Mouse (Mus musculus): Measurements from ENCODE around the gene Tra2a. TPM values are rescaled to one million over a fixed set of nuclear protein-coding genes. Genes with fewer than 3 reads are reported as not detected.
A peak's percentile ranks its signal among the peaks of the same experiment; 100 is the strongest.
"Not testable (repeated sequence)": the region's sequence is repeated elsewhere in the genome, so short reads cannot be mapped to it uniquely, and the experiment has no call there.

Tra2a gene
- polyA plus RNA-seq (2012; rRNA removed) = 35.8 and 36.5 TPM in 2 replicates

DNA sequence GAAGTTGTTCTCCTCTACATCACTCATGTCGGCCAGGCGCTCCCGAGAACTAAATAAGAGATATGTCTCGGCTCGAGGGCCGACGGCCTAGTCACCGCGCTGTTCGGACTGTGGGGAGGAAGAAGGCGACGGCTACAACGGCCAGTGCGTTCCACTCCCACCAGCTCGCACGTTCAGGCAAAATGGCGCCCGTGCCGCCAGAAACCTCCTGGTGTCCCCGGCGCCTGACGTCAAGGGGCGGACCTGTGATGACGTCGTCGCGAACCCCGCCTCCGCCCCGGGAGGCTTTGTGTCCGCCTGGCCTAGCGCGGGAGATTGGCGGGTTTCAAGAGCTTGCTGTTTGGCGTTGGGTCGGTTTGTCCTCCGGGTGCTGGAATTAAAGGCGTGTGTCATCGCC is at the start of gene Tra2a:
TSS of gene Tra2a (minus strand) at position 187 of the 397 bp plus-strand sequence.
- DNase-seq (ENCODE audit: low read depth, low spot score) = peak; percentile 89
- WGBS = under 1% methylated on average over 39 of the region's 39 CpGs

DNA sequence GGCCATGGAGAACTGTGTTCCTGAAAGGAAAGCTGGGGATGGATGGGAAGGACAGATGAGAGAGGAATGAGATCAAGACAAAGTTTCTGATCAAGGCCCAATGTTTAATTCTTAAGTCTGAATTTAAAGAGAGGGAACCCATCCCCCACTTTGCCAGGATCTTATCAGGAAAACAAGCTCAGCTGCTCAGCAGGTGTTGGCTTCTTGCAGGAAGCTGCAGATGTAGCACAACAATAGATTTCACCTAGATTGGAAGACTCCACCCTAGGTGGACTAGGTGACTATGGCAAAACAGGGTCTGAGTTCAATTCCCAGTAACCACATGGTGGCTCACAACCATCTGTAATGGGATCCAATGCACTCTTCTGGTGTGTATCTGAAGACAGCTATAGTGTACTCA is 34.5 kb upstream of the Tra2a start:
- no peak for DNase-seq (ENCODE audit: low read depth, low spot score)

DNA sequence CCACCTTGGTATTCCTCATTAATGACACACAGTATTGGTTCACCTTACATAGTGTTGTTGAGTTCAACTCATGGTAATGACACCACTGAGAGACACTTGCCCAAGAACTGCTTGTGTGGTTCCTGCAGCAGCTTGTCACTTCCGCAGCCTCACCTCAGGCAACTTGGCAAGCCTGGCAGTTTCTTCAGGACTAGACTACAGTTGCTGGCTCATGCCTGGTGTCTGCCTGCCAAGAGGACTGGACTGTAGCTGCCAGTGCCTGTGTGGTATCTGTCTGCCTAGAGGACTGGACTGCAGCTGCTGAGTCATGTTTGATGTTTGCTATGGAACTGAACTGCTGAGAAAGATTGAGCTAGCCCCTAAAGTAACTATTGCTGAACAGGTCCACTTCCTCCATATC is 18.3 kb upstream of the Tra2a start:
- DNase-seq (ENCODE audit: low read depth, low spot score) = no peak

DNA sequence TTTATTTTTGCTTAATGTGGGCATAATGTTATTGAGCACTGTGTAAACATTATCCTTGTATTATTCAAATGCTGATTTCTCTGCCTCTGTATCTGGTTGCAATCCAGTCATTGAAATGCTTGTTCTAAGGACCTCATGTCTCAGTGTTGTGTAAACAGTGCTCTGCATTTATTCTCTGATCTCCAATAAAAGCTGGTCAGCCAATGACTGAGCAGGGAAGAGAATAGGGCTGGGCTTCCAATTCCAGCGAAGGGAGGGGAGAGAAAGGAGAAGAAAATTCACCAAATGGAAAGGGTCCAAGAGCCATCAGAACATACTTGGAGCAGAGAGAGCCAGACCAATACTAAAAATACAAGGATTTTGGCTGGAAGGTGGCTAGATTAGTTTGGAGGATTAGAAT is 17.1 kb upstream of the Tra2a start:
- no peak for DNase-seq (ENCODE audit: low read depth, low spot score)
- WGBS = 8% methylated on average over 1 of the region's 1 CpGs

More for the DNA sequence above, 18.3 kb upstream of the Tra2a start:
- WGBS = 61% methylated on average over 1 of the region's 1 CpGs

DNA sequence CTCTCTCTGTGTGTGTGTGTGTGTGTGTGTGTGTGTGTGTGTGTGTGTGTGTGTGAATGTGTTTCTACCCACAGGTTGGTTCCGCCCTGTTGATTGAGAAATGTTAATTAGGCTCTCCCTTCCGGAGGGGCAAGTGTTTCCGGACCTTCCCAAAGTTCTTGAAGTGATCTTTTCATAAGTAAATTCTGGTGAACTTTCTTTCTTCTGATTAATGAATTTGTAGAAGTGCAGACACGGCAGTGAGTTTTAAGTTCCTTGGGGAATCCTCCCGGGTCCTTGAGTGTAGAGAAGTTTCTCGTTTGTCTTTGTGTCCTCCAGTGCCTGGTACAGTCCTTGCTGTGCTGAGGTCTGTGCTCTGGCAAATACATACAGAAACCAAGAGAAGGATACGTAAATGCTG is 11.5 kb upstream of the Tra2a start:
- WGBS = 92% methylated on average over 7 of the region's 7 CpGs
- DNase-seq (ENCODE audit: low read depth, low spot score) = no peak

DNA sequence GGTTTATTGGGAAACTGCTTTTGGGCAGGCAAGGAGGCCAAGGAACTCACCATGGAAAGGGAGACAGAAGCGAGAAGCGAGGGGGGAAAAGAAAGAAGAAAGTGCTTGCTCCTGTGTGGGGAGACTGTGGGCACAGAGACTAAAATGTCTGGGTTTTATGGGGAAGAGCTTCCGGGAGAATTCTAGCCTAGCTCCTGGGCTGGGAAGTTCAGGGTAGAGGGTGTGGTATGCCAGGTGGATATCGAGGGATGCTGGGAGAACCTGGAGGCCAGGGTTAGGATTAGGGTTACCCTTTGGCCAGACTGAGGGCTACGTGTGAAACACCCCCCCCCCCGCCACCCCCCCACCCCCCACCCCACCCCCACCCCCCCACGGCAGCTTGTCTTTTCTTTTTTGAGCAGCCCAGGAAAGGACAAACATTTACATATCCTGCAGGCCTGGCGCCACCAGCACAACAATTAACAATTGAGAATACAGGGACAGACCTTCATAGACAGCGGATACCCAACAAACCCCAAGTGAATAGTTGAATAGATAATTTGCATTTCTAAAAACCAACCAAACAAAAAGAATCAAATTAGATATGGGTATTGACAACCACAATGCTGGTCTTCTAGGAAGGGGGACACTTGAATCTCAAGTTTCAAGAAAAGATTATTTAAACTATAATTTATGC is 10.7 kb upstream of the Tra2a start:
- WGBS = 48% methylated on average over 9 of the region's 9 CpGs
- DNase-seq (ENCODE audit: low read depth, low spot score) = no peak

DNA sequence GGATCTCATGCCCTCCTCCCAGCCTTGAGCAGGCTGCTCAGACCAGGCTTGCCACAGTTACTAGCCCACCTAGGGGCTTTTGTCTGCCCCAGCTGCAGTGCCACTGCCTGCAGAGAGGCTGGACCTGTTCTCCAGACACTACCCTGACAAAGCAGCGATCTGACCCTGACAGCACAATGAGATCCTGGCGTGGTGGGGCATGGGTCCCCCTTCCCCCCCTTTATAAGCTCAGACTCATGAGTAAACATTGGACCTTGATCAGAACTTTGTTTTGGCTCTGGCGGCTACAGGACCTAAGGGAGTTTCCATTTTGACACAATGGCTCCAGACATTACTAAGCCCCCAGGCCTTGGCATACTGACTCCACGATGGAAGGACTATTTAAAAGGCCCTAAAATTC is 10.1 kb upstream of the Tra2a start:
- no peak for DNase-seq (ENCODE audit: low read depth, low spot score)
- 20% methylated on average over 4 of the region's 4 CpGs for WGBS

DNA sequence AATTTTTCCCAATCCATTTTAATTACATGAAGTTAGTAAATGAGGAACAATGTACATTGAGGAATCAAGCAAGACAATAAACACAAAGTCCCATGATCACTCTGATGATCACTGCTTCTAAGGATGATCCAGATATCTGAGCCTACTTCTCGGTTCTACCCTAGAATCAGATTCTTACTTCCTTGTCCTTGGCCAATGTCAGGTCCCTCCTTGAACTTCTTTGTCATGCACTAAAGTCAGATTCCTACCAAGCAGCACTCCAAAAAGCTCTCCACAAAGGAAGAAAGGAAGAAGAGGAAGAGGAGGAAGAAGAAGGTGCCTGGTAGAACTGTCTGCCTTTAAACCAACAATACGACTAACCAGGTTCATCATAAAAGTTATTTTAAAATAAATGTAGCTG is 9.0 kb upstream of the Tra2a start:
- 74% methylated on average over 2 of the region's 2 CpGs for WGBS
- no peak for DNase-seq (ENCODE audit: low read depth, low spot score)

DNA sequence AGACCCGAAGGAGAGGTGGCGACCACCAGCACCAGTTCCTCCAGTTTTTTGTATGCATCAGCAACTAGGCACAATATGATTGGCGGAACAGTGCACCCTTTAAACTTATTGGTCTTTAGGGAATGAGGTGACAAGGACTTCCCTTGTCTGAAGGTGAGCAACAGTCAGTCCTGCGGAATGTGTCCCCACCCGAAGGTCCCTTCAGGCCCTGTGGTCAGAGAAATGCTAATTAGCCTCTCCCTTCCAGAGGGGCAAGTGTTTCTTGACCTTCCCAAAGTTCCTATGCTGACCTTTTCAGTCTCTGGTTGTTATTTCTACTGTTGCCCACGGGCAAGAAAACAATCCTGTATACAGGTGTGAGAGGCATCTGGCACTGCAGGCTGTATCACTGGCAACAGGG is 8.0 kb upstream of the Tra2a start:
- WGBS = 79% methylated on average over 6 of the region's 6 CpGs
- no peak for DNase-seq (ENCODE audit: low read depth, low spot score)

DNA sequence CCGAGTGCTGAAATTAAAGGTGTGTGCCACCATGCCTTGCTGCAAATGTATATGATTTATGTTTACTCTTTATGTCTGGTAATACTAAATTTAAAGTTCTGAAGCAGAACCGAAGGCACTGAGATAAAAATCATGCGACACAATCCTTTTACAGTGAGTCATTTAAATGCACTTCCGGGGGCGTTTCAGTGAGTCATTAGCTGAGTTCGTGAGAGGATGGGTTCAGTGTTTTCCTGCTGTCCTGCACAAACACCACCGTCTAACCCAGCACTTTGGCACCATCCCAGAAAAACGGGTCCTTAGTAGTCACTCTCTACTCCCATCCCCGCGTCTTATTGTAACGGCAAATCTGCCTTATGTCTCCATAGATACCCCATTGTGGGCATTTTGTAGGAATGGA is 6.1 kb upstream of the Tra2a start:
- WGBS = 40% methylated on average over 11 of the region's 11 CpGs
- DNase-seq (ENCODE audit: low read depth, low spot score) = no peak

DNA sequence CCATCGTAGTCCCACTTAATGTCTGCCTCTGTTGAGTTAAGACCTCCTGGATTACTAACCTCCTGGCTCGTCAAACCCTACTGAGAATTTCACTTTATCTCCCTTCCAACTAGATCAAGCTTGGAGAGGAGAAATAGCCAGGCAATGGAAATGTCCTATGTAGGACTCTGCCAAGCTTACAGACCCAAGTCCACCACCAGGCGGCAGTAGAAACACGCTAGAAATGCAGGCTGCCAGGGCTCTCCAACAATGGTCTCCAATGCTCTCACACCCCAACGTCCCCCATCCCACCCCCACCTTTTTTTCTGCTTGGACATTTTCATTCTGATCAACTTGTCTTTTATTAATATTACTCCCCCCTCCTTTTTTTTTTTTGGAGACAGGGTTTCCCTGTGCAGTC is 5.4 kb upstream of the Tra2a start:
- no peak for DNase-seq (ENCODE audit: low read depth, low spot score)
- 12% methylated on average over 5 of the region's 5 CpGs for WGBS

DNA sequence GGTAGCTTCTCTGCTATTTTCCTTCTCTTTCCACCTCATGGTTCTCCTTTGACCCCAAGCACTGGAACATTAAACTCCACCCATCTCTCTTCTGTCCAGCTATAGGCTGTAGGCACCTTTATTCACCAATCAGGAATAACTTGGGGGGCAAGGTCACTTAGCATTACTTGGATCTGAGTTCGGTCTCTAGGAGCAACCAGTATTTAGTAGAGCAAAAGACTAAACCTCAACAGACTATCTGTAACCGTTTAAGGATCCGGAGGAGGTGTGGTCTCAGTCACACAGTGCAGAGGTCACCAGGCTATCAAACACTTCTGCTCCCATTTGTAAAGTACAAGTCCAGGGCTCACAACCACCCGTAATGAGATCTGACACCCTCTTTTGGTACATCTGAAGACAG is 3.9 kb upstream of the Tra2a start:
- DNase-seq (ENCODE audit: low read depth, low spot score) = no peak
- WGBS = 37% methylated on average over 4 of the region's 4 CpGs

DNA sequence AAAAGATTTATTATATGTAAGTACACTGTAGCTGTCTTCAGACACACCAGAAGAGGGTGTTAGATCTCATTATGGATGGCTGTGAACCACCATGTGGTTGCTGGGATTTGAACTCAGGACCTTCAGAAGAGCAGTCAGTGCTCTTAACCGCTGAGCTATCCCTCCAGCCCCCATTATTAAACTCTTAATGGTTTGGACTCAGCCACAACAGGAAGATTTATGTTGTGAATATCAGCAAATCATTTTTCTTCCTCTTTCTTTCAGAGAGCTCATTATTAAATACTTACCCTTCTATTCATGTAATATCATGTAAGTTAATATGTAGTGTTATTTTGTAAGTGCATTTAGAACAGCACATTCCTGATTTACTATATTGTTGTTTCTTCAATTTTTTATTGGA is 1.4 kb upstream of the Tra2a start:
- WGBS = 89% methylated on average over 1 of the region's 1 CpGs
- not testable (repeated sequence) for DNase-seq (ENCODE audit: low read depth, low spot score)

DNA sequence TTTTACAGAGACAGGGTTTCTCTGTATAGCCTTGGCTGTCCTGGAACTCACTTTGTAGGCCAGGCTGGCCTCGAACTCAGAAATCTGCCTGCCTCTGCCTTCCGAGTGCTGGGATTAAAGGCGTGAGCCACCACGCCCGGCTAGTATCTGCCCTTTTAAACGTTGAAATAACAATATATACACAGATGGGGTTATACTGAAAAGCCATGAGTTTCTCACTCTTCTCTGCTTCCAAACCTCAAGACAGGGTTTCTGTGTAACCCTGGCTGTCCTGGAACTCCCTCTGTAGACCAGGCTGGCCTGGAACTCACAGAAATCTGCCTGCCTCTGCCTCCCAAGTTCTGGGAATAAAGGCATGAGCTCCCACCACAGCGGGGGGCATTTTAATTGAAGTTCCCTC is 613 bp upstream of the Tra2a start:
- DNase-seq (ENCODE audit: low read depth, low spot score) = not testable (repeated sequence)

DNA sequence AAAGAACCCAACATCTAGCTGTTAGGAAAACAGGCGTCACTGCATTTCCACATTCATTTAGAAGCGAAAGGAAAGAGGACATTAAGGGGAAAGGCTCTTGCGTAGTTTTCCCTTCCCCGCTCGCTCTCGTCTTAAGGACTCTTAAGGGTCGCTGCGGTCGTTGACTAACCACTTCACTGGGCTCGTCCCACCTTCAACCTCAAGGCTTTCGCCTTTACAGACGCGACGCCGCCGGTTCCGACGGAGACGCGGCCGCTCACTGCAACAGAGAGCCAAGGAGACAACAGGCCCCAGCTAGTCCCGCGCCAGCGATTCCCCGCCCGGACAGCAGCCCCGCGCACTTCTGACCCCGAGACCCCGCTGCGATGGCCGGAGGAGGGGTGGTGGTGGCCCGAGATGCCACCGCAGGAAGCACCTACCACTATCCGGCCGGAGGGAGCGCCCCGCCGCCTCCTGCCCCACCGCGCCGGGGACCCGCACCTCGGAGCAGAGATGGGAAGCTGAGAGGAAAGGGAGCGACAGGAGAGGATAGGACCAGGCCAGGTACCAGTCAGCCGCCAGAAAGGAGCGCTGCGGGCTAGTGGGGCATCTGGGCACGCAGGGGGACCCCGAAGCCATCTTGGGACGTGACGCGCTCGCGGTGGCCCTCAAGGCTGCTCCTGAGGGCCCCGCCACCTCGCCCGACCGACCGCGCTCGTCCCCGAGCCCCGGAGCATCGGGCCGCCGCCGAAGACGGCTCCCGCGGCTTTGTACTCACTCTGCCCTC is 569 bp downstream of the Tra2a start:
- under 1% methylated on average over 71 of the region's 71 CpGs for WGBS
- DNase-seq (ENCODE audit: low read depth, low spot score) = no peak

More for the DNA sequence above, 613 bp upstream of the Tra2a start:
- WGBS = 77% methylated on average over 7 of the region's 7 CpGs

DNA sequence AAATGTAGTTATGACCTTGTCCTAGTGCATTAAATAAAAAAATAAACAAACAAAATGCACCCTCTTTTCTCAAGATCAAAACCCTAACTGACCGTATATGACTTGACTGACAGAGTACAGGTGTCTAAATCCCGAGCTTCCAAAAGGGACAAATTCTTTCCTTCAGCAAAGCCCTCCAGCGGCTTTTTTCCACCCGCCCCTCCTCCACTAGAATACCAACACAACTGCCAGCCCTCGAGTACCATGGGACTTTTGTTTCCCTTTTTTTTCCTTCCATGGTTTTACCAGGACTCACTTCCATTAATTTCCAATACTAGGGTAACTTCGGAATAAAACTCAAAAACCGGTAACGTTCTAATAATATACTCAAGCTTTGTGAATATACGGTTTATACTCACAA is 1.4 kb downstream of the Tra2a start:
- no peak for DNase-seq (ENCODE audit: low read depth, low spot score)
- 3% methylated on average over 9 of the region's 9 CpGs for WGBS

DNA sequence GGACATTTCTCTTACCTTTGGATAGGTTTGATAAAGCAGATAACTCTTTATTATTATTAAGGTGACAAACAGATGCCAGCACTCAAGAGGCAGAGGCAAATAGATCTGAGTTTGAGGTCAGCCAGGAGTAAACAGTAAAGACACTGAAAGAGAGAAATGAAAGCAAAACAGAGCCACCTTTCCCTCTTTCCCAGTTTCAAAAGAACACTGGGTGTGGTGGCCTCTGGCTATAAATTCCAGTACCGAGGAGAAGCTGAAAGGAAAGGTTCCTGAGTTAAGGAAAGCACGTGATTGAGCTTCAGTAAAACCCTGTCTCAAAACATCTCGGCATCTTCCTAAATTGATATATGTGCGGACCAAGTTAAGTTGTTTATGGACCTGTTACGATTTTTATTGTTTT is 4.1 kb downstream of the Tra2a start:
- peak; percentile 54 for DNase-seq (ENCODE audit: low read depth, low spot score)
- WGBS = 19% methylated on average over 5 of the region's 5 CpGs

DNA sequence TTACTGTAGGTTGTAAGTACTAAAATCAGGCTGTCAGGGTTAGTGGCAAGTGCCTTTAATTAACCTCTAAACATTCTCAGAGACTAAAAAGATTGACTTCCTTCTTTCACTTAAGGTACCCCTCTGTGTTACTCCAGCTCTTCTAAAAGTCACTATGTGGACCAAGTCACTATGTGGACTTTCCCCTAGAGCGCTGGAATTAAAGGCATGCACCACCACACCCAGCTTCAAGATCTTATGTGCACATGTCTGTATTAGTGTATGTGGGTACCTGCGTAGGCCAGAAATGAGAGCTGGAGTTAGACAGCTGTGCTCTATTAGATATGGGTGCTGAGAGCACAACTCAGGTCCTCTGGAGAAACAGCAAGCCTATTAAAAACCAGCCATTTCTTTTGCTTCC is 6.0 kb downstream of the Tra2a start:
- no peak for DNase-seq (ENCODE audit: low read depth, low spot score)
- WGBS = 62% methylated on average over 2 of the region's 2 CpGs

DNA sequence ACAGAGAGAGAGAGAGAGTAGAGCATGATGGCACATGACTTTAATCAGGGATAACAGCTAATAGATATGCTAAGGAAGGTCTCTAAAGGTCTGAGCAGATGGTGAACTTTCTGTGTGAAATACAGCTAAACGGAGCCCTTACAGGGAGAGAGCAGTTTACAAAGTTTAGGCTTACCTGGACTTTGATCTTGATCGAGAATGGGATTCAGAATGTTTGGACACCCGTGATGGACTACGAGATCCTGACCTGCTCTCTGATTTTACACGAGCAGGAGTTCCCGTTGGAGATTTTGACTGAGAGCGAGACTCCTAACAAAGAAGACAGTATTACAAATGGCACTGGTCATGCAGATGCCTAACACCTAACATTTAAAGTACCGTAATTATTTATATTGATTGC is 11.6 kb downstream of the Tra2a start:
- 92% methylated on average over 8 of the region's 8 CpGs for WGBS
- DNase-seq (ENCODE audit: low read depth, low spot score) = no peak

DNA sequence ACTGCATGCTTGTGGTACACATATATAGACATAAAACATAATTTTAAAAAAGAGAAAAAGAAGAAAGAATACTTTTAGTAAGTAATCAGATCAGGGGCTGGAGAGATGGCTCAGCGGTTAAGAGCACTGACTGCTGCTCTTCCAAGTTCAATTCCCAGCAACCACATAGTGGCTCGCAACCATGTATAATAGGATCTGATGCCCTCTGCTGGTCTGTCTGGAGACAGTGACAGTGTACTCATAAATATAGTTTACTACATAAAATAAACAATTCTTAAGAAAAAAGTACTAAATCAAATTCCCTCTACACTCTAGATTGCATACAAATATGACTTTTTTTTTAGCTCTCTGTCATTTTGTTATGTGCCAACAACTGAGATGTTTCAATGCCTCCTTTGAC is 12.6 kb downstream of the Tra2a start:
- no peak for DNase-seq (ENCODE audit: low read depth, low spot score)
- 96% methylated on average over 2 of the region's 2 CpGs for WGBS

DNA sequence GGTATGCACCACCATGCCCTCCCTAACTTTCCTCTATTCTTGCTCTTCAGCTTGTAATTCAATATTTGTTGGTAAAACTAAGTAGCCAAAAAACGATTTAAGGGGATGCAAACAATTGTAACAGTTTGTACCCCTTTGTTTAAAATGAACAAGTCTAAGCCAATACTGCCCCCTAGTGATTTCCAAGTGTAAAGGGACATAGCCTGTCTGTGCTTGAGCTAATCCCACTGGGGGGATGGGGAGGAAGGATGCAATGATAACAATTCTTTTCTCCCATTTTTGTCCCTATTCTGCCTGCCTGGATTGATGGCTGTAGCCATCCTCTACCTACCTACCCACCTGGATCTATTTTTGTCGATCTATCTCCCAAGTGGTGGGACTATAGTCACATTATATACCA is 16.6 kb downstream of the Tra2a start:
- 46% methylated on average over 2 of the region's 2 CpGs for WGBS
- DNase-seq (ENCODE audit: low read depth, low spot score) = no peak

Data from large intestine, adult 2 months (tissue).